Comparison of ENCODE assay signal across 8 mouse cellular contexts in genomic region chr9:32715806-32716466, GRCm38 (mm10).
DNase-seq lines count a peak whose midpoint lies in the region; ATAC-seq and TF ChIP-seq lines count a peak whose summit lies in the region.

No protein-coding gene starts in this region.

- H3K27ac ChIP-seq in left cerebral cortex, adult 2 months = peak overlapping the region; percentile 59; the same call in 1 of the 2 replicates
- H3K27ac ChIP-seq in heart, embryonic 10.5 days = peak overlapping the region; percentile 79
- peak overlapping the region; percentile 85 for H3K27ac ChIP-seq in kidney, embryonic 15.5 days
- H3K27ac ChIP-seq in midbrain, embryonic 15.5 days = no peak overlapping the region

- ATAC-seq in kidney, embryonic 15.5 days (replicated peaks; ENCODE audit: low FRiP score) = peak; percentile 47; the same call in 1 of the 2 replicates
- ATAC-seq in midbrain, embryonic 15.5 days (replicated peaks) = 0 out of 2 replicates have a peak, but pooled peaks have one; percentile 24

- TF ChIP-seq CTCF in left cerebral cortex, adult 2 months (IDR thresholded peaks at IDR 0.05) = no peak

- no peak overlapping the region for H3K4me3 ChIP-seq in left cerebral cortex, adult 2 months
- no peak overlapping the region for H3K4me3 ChIP-seq in heart, embryonic 10.5 days
- H3K4me3 ChIP-seq in kidney, embryonic 15.5 days (replicated peaks) = no peak overlapping the region
- no peak overlapping the region for H3K4me3 ChIP-seq in midbrain, embryonic 15.5 days

- no peaks in the 10 kb centered on the region for H3K9me3 ChIP-seq in heart, embryonic 10.5 days
- H3K9me3 ChIP-seq in kidney, embryonic 15.5 days (replicated peaks) = no peaks in the 10 kb centered on the region
- H3K9me3 ChIP-seq in midbrain, embryonic 15.5 days = no peaks in the 10 kb centered on the region

- peaks cover 80% of the 10 kb centered on the region for H3K4me1 ChIP-seq in heart, embryonic 10.5 days
- peaks cover 100% of the 10 kb centered on the region for H3K4me1 ChIP-seq in kidney, embryonic 15.5 days
- H3K4me1 ChIP-seq in midbrain, embryonic 15.5 days = peaks cover 5% of the 10 kb centered on the region

- no peaks in the 10 kb centered on the region for H3K27me3 ChIP-seq in heart, embryonic 10.5 days (ENCODE audit: insufficient read depth, poor library complexity, severe bottlenecking)
- H3K27me3 ChIP-seq in kidney, embryonic 15.5 days = no peaks in the 10 kb centered on the region
- no peaks in the 10 kb centered on the region for H3K27me3 ChIP-seq in midbrain, embryonic 15.5 days (replicated peaks)

- intact Hi-C loops in left cerebral cortex, adult 2 months (cut with DNase I) = no loop called here

- no peak overlapping the region for H3K4me2 ChIP-seq in kidney, embryonic 15.5 days
- H3K4me2 ChIP-seq in midbrain, embryonic 15.5 days = no peak overlapping the region

- no peak for DNase-seq in left cerebral cortex, adult 2 months (ENCODE audit: extremely low spot score in 1 of 2, low spot score in 2 of 2)
- no peak for DNase-seq in left cerebral cortex, adult 8-10 months (ENCODE audit: low spot score in 2 of 2)
- DNase-seq in cerebellum, adult 9-11 months = peak; percentile 63
- no peak for DNase-seq in heart, embryonic 10.5 days (ENCODE audit: low spot score)
- no peak for DNase-seq in testis, postnatal 10 days (ENCODE audit: low spot score)
- no peak for DNase-seq in thymus, postnatal 0 days (ENCODE audit: low spot score)

- WGBS in heart, embryonic 10.5 days = 49% methylated on average over 9 of the region's 9 CpGs
- 43% methylated on average over 9 of the region's 9 CpGs for WGBS in kidney, embryonic 15.5 days
- WGBS in midbrain, embryonic 15.5 days = 17% methylated on average over 9 of the region's 9 CpGs

- H3K9ac ChIP-seq in kidney, embryonic 15.5 days = no peak overlapping the region
- no peak overlapping the region for H3K9ac ChIP-seq in midbrain, embryonic 15.5 days

- no peaks in the 10 kb centered on the region for H3K36me3 ChIP-seq in heart, embryonic 10.5 days
- H3K36me3 ChIP-seq in kidney, embryonic 15.5 days = no peaks in the 10 kb centered on the region
- no peaks in the 10 kb centered on the region for H3K36me3 ChIP-seq in midbrain, embryonic 15.5 days (replicated peaks)
